Mouse (Mus musculus) left cerebral cortex, postnatal 14 days (tissue): ENCODE results near the gene Palm. TPM values are rescaled to one million over a fixed set of nuclear protein-coding genes. Genes with fewer than 3 reads are reported as not detected.

Experiments
- DNase-seq, 2 experiments: peaks; one replicate each; pipeline ENCODE4 v3.0.0; 2021 to 2022; ENCODE audit warnings: low spot score in 2 of 2, mixed read lengths in 1 of 2
- intact Hi-C: fragments of 180-260 bp; cut with DNase I; formaldehyde crosslinking; loops from one replicate; pipeline ENCODE4 v1.15.1; 2025
- total RNA-seq, 2 experiments: library from RNA; stranded (reverse); gene quantifications; 2 replicates each; pipeline ENCODE4 v1.2.3; 2021

Palm gene
- total RNA-seq, 2 experiments from 2014 or later, result 398 to 410 TPM

DNA sequence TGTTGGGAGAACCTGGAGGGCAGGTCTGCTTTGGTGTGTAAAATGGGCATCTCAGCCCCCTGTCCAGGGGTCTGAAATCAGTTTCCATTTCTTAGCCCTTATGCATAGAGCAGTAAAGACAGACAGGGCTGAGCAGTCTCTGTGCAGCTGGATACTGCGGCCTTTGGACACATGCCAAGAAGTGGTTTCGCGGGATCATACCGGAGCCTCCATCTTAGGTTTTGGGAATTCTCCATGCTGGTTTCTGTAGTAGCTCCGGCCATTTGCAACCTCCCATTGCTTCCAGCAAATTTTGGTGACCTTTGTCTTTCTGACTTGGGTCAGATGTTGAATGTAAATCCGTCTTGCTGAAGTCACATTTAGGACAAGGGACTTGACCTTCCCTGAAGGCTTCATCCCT, 50.1 kb downstream of the Palm start:
- intact Hi-C loops, result no loop called here

DNA sequence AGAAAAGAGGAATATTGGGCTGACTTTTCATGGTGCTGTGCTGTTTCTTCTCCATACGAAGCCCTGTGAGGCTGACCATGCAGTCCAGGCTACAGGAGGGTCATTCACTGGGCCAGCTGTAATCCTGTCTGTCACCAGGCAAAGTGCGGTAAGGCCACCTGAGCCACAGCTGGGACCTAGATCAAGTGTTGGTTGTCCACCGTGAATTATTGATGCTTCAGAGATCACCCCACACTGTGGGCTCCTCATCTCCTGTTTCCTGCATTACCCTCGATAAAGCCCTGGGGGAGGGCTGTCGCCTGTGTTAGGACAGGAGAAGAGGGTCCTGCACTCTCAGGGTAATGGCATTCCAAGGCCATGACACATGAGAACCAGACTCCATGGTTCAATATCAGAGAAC, 53.2 kb downstream of the Palm start:
- intact Hi-C loops, result no loop called here
- no peak for DNase-seq

More for the DNA sequence above, 50.1 kb downstream of the Palm start:
- no peak for DNase-seq

GRCm38 (mm10) chr10:79849941-79850628, 56.7 kb downstream of the Palm start:
- intact Hi-C loops, result no loop called here

GRCm38 (mm10) chr10:79851653-79852052, 58.3 kb downstream of the Palm start:
- intact Hi-C loops, result no loop called here

More at GRCm38 (mm10) chr10:79849941-79850628, 56.7 kb downstream of the Palm start:
- no peak for DNase-seq

GRCm38 (mm10) chr10:79852107-79852789, 58.9 kb downstream of the Palm start:
- intact Hi-C loops, result no loop called here
- no peak for DNase-seq

More at GRCm38 (mm10) chr10:79851653-79852052, 58.3 kb downstream of the Palm start:
- DNase-seq, result no peak

DNA sequence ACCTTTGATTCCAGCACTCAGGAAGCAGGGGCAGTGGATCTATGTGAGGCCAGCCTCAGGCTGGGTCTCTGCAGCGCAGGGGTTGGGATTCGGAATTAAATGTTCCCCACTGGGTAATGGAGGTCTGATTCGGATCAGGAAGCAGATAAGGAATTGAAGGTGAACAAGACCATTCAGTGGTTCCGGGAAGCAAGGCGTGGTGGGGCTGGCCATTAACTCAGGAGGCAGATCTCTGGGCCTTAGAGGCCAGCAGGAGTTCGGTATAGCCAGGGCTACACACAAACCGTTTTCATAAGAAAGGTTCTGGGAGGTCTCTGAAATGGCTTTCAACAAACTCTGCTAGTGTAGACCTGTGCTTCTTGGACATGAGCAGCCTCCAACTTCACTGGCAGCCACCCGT, 59.5 kb downstream of the Palm start:
- DNase-seq, result no peak
- intact Hi-C loops, result no loop called here

DNA sequence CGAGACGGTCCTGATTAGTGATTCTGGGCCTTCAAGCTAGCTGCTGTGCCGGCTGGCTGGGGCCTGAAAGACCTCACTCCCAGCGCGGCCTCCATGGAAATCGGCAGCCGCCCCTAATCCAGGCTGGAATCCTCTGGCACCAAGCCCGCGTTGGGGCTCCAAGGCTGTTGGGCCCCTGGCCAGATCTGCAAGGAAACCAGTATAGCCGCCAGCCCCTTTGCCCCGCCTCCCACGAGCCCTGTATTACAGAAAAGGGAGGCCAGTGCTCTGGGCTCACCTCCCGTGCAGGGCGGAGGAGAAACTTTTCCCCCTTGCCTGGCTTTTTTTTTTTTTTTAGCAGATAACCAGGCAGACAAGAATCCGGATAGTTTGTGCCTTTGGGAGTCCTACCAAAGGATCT, 60.0 kb downstream of the Palm start:
- intact Hi-C loops, result no loop called here
- peak; percentile 83 to 90 for DNase-seq

DNA sequence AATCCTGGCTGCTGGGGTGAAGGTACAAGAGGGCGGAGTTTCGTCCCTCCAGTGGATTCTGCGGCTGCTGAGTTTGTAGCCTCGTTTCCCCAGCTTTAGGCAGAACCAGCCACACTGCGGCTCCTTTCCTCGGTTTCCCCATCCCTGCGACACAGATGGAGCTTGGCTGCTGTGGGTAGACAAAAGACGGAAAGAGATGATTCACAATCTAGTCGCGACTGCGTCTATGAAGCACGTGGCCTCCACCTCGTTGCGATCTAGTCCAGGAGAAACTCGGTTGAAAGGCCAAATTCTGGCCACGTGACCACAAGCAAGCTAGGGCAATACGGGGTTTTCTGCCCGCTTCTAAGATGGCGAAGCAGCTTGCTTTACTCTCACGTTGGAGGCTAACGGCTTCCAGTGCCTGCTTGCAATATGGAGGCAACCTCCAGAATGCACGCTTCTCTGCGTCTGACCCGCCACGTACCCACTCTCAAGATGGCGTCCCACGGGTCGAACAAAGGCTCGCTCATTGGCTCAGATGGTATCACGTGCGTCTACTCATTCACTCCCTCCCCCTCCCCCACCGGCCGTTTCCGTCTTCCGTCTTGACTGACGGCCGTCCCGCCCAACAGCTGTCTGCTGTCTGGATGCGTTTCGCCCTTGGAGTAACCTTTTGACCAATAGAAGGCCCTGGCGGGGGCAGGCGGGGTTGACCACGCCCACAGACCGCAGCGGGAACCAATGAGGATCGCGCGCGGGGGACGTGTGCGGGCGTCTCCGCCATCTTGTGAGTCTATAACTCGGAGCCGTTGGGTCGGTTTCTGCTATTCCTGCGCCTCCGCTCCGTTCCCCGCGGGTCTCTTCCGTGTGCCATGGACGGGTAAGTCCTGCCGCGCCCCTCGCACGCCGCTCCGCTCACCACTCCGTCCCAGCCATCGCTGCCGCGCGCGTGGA, 60.8 kb downstream of the Palm start, which contains the start of gene Ptbp1:
Ptbp1 (plus strand) TSS at position 568 of the 936 bp plus-strand sequence.
- intact Hi-C loops, result no loop called here
- peak; percentile 99 to 100 for DNase-seq

- peak in 1 of 2 experiments; percentile 60 for DNase-seq
- intact Hi-C loops, result no loop called here
Observed at GRCm38 (mm10) chr10:79854801-79855541, 61.6 kb downstream of the Palm start.

DNA sequence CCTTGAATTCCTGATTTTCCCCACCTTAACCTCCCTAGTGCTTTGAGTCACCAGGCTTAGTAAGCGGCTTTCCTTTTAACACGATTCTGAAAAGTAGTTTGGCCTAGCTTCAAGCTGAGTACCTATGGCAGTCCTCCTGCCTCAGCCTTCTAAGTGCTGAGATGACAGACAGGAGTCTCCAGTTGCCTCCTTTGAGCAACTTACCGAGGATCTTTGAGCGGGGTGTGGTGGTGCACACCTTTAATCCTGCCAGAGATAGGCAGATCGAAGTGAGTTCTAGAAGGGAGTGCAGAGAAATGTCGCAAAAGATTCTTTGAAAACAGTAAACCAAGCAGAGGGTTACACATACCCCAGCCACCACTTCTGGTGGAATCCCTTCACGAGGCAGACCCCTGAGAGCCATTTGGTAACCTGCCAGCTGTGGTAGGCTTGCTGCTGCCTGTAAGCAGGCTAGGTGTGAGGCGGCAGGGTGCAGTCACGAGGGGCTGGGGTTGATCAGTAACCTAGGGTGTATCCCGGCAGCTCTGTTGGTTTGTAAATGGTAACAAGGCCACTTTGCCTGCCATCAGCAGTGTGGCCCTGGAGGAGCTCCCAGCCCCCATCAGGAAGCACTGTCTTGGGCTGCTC, 62.3 kb downstream of the Palm start:
- DNase-seq, result no peak
- intact Hi-C loops, result no loop called here

GRCm38 (mm10) chr10:79856280-79856679, 62.9 kb downstream of the Palm start:
- intact Hi-C loops, result no loop called here
- no peak for DNase-seq

GRCm38 (mm10) chr10:79856704-79857451, 63.5 kb downstream of the Palm start:
- no peak for DNase-seq
- intact Hi-C loops, result no loop called here

GRCm38 (mm10) chr10:79857452-79857811, 64.1 kb downstream of the Palm start:
- intact Hi-C loops, result no loop called here
- DNase-seq, result peak in 1 of 2 experiments; percentile 71

- intact Hi-C loops, result no loop called here
- no peak for DNase-seq
Observed at GRCm38 (mm10) chr10:79857894-79858293, 64.5 kb downstream of the Palm start.

- intact Hi-C loops, result no loop called here
- DNase-seq, result peak; percentile 77 to 78
Observed at GRCm38 (mm10) chr10:79858416-79859074, 65.2 kb downstream of the Palm start.

DNA sequence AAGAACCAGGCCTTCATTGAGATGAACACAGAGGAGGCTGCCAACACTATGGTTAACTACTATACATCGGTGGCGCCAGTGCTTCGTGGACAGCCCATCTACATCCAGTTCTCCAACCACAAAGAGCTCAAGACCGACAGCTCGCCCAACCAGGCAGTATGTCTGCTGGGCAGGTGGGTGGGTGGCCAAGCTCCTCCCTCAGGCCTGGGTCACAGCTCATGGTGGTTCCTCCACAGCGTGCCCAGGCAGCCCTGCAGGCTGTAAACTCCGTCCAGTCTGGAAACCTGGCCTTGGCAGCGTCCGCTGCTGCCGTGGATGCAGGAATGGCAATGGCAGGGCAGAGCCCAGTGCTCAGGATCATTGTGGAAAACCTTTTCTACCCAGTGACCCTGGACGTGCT, 65.7 kb downstream of the Palm start:
- intact Hi-C loops, result no loop called here
- no peak for DNase-seq

DNA sequence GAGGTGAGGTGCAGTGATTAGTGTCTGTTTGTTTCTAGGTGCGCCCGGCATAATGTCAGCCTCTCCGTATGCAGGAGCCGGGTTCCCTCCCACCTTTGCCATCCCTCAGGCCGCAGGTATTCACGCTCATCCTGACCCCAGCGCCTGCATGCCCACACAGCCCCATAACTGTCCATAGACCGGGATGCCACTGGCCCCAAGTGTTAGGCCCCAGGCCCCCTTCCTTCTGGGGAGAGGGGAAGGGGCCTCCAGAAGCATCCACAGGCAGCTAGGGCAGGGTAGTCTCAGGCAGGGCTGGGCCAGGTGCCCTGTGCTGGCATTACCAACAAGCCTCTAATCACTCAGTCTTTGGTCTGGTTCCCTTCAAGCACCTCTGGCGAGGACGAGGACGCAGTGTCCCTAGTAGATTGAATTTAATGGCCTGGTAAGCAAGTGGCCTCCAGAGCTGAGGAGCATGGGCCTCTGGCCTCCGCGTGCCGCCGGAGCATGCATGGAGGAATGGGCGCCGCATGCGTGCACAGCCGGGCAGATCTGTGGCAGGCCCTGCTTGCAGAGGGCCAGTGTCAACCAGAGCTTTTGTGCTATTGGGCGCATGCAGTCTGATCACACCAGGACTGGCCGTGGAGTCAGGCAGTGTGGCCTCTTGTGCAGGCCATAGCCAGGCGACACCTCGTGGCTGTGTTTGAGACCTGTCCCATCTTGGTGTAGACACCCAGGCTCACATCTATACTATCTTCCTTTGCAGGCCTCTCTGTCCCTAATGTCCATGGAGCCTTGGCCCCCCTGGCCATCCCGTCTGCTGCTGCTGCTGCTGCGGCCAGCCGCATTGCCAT, 66.9 kb downstream of the Palm start:
- intact Hi-C loops, result no loop called here
- no peak for DNase-seq
